Mouse (Mus musculus): ENCODE measurements at regions not wholly inside any gene's neighbourhood (a gene's known extent, or its start where the extent isn't known, plus 50 kb on each side); places are given as distances from the start of the nearest gene placed in this dataset.

GRCm38 (mm10) chr15:62105483-62105882 lies 1182.7 kb upstream of the A1bg start:
- TF ChIP-seq CHD2 (IDR thresholded peaks at IDR 0.05; ENCODE audit: low read depth, low read length), result no peak
- no peak for TF ChIP-seq MAFK (IDR thresholded peaks at IDR 0.05; ENCODE audit: insufficient read depth, low read depth, low read length)

All from ES-E14 (cell line).